Mouse (Mus musculus) myocyte (in vitro differentiated cells): Measurements from ENCODE around the gene Cbfb. TPM values are rescaled to one million over a fixed set of nuclear protein-coding genes. Genes with fewer than 3 reads are reported as not detected.

ENCODE experiments used
- H3K27me3 ChIP-seq: one replicate; pipeline ENCODE4 v1.6.1; 2011; ENCODE audit not compliant: control insufficient read depth, insufficient read depth, insufficient read length
- H3K36me3 ChIP-seq: one replicate; pipeline ENCODE4 v1.6.1; 2011; ENCODE audit not compliant: control insufficient read depth, insufficient read depth
- H3K4me2 ChIP-seq: one replicate; pipeline ENCODE4 v1.6.1; 2011; ENCODE audit warnings: low read depth, control low read depth
- H3K4me3 ChIP-seq: one replicate; pipeline ENCODE4 v1.5.1; 2011; ENCODE audit warnings: mild to moderate bottlenecking, control low read depth, moderate library complexity
- H3K79me2 ChIP-seq: one replicate; pipeline ENCODE4 v1.6.1; 2011; ENCODE audit not compliant: control insufficient read depth, insufficient read depth
- H3ac ChIP-seq: one replicate; pipeline ENCODE4 v1.6.1; 2011; ENCODE audit not compliant: control insufficient read depth, insufficient read length
- CEBPB ChIP-seq: IDR thresholded peaks from 2 replicates; pipeline ENCODE4 v1.6.1; 2011; ENCODE audit warnings: mild to moderate bottlenecking, moderate library complexity; ENCODE audit not compliant: poor library complexity, insufficient read depth, severe bottlenecking
- E2F4 ChIP-seq: IDR thresholded peaks from one replicate; pipeline ENCODE4 v1.6.1; 2011; ENCODE audit warnings: mild to moderate bottlenecking, control low read depth, moderate library complexity; ENCODE audit not compliant: insufficient read depth
- MAX ChIP-seq: IDR thresholded peaks from one replicate; pipeline ENCODE4 v1.6.1; 2011; ENCODE audit warnings: low read depth, mild to moderate bottlenecking, control low read depth
- MYOD1 ChIP-seq, 3 experiments: IDR thresholded peaks; one replicate each; pipeline ENCODE4 v1.6.1; 2011; ENCODE audit warnings: control low read depth in 2 of 3, low read depth in 2 of 3, mild to moderate bottlenecking in 2 of 3, moderate library complexity in 1 of 3; ENCODE audit not compliant: insufficient read length in 2 of 3, control insufficient read depth in 1 of 3
- MYOG ChIP-seq, 3 experiments: IDR thresholded peaks; one replicate each; pipeline ENCODE4 v1.6.1; 2011; ENCODE audit warnings: control low read depth in 2 of 3, low read depth in 2 of 3, mild to moderate bottlenecking in 2 of 3; ENCODE audit not compliant: insufficient read length in 2 of 3, control insufficient read depth in 1 of 3, insufficient read depth in 1 of 3
- POLR2A ChIP-seq: IDR thresholded peaks from one replicate; pipeline ENCODE4 v1.6.1; 2011; ENCODE audit warnings: low read depth, mild to moderate bottlenecking, control low read depth, moderate library complexity; ENCODE audit not compliant: insufficient read length
- POLR2AphosphoS2 ChIP-seq: IDR thresholded peaks from one replicate; pipeline ENCODE4 v1.6.1; 2011; ENCODE audit warnings: low read depth, control low read depth; ENCODE audit not compliant: insufficient read length
- REST ChIP-seq: IDR thresholded peaks from one replicate; pipeline ENCODE4 v1.6.1; 2011; ENCODE audit warnings: mild to moderate bottlenecking, control low read depth, moderate library complexity; ENCODE audit not compliant: insufficient read depth, insufficient read length
- SRF ChIP-seq: IDR thresholded peaks from one replicate; pipeline ENCODE4 v1.6.1; 2011; ENCODE audit warnings: low read depth; ENCODE audit not compliant: control insufficient read depth, insufficient read length
- TCF12 ChIP-seq: IDR thresholded peaks from one replicate; pipeline ENCODE4 v1.6.1; 2011; ENCODE audit warnings: mild to moderate bottlenecking, control low read depth; ENCODE audit not compliant: poor library complexity, insufficient read depth, severe bottlenecking
- TCF3 ChIP-seq: IDR thresholded peaks from one replicate; pipeline ENCODE4 v1.6.1; 2011; ENCODE audit warnings: low read depth, control low read depth; ENCODE audit not compliant: insufficient read length
- USF1 ChIP-seq: IDR thresholded peaks from one replicate; pipeline ENCODE4 v1.6.1; 2011; ENCODE audit warnings: low read depth, mild to moderate bottlenecking, control low read depth, moderate library complexity
- polyA plus RNA-seq: library from polyadenylated mRNA; unstranded; fragments of >200 nt; fragmentation: generic; extraction: Trizol; gene quantifications from one replicate; pipeline ENCODE4 v1.2.1, GENCODE M21; 2012; ENCODE audit warnings: missing spikeins

The Cbfb gene
- polyA plus RNA-seq, 1 experiment, result 38.1 TPM

GRCm38 (mm10) chr8:105264024-105264982 is 93.8 kb downstream of the Cbfb start, which contains the start of the genes Tradd and Fbxl8:
TSS of gene Tradd (minus strand) at chr8:105264609.
TSS of gene Fbxl8 (plus strand) at chr8:105264648.
- Histone ChIP-seq H3K79me2 (peaks cover 4% of the 10 kb centered on the region), H3K4me2 (peak within 1 kb of the TSS; percentile 72), H3K4me3 (peak within 1 kb of the TSS; percentile 62), H3K36me3 (no peaks in the 10 kb centered on the region), H3ac (peak within 1 kb of the TSS; percentile 19), H3K27me3 (no peaks in the 10 kb centered on the region)
- TF ChIP-seq USF1 (no peak), E2F4 (no peak), TCF3 (no peak), POLR2A (peak; percentile 86), CEBPB (no peak), SRF (no peak), MAX (no peak), MYOG (IDR thresholded peaks at IDR 0.05; ENCODE audit: control insufficient read depth in 1 of 3, insufficient read depth in 1 of 3, insufficient read length in 2 of 3, low read depth in 2 of 3) (peak in 1 of 3 experiments; percentile 1), MYOD1 (IDR thresholded peaks at IDR 0.05; ENCODE audit: control insufficient read depth in 1 of 3, insufficient read length in 2 of 3, low read depth in 2 of 3) (peak in 1 of 3 experiments; percentile 19), TCF12 (no peak), POLR2AphosphoS2 (peak; percentile 81), REST (no peak)

GRCm38 (mm10) chr8:105265128-105265527 is 94.7 kb downstream of the Cbfb start:
- Histone ChIP-seq H3K36me3 (no peaks in the 10 kb centered on the region), H3K79me2 (peaks cover 4% of the 10 kb centered on the region), H3K4me2 (peak overlapping the region; percentile 72), H3K4me3 (peak overlapping the region; percentile 62), H3K27me3 (no peaks in the 10 kb centered on the region), H3ac (peak overlapping the region; percentile 19)
- TF ChIP-seq POLR2A (peak; percentile 24), REST (no peak)

- TF ChIP-seq TCF3 (no peak), POLR2A (no peak), REST (no peak), TCF12 (no peak), MAX (no peak), MYOD1 (IDR thresholded peaks at IDR 0.05; ENCODE audit: control insufficient read depth in 1 of 3, insufficient read length in 2 of 3, low read depth in 2 of 3) (no peak), CEBPB (no peak), E2F4 (no peak), POLR2AphosphoS2 (no peak), MYOG (IDR thresholded peaks at IDR 0.05; ENCODE audit: control insufficient read depth in 1 of 3, insufficient read depth in 1 of 3, insufficient read length in 2 of 3, low read depth in 2 of 3) (no peak), SRF (no peak), USF1 (no peak)
- H3K4me3 ChIP-seq, result no peak overlapping the region
- no peaks in the 10 kb centered on the region for H3K27me3 ChIP-seq
- no peak overlapping the region for H3K4me2 ChIP-seq
- no peaks in the 10 kb centered on the region for H3K36me3 ChIP-seq
- peaks cover 4% of the 10 kb centered on the region for H3K79me2 ChIP-seq
- H3ac ChIP-seq, result no peak overlapping the region
Observed at GRCm38 (mm10) chr8:105266775-105267174, 96.3 kb downstream of the Cbfb start.

Other genes starting within 250 kb of the Cbfb start
- 0.02 TPM for gene Ces2e, start 244.4 kb upstream of the Cbfb start, polyA plus RNA-seq
- 0.02 TPM for gene Ces2f, start 223.3 kb upstream of the Cbfb start, polyA plus RNA-seq
- gene Ces2g, start 209.0 kb upstream of the Cbfb start, polyA plus RNA-seq, result 0.30 TPM
- not detected for gene Ces2h, start 169.8 kb upstream of the Cbfb start, polyA plus RNA-seq
- gene Ces3a, start 122.1 kb upstream of the Cbfb start, polyA plus RNA-seq, result not detected
- not detected for gene Ces3b, start 86.9 kb upstream of the Cbfb start, polyA plus RNA-seq
- gene Ces4a, start 38.9 kb upstream of the Cbfb start, polyA plus RNA-seq, result not detected
- gene D230025D16Rik, start 54.5 kb downstream of the Cbfb start, polyA plus RNA-seq, result 16.6 TPM
- 6.2 TPM for gene B3gnt9, start 84.5 kb downstream of the Cbfb start, polyA plus RNA-seq
- gene Tradd, start 93.9 kb downstream of the Cbfb start, polyA plus RNA-seq, result 27.0 TPM
- gene Fbxl8, start 94.0 kb downstream of the Cbfb start, polyA plus RNA-seq, result 10.5 TPM
- gene Hsf4, start 99.1 kb downstream of the Cbfb start, polyA plus RNA-seq, result 5.8 TPM
- 23.2 TPM for gene Nol3, start 105.5 kb downstream of the Cbfb start, polyA plus RNA-seq
- gene 4931428F04Rik, start 119.2 kb downstream of the Cbfb start, polyA plus RNA-seq, result 6.2 TPM
- 23.4 TPM for gene Exoc3l, start 125.4 kb downstream of the Cbfb start, polyA plus RNA-seq
- 59.7 TPM for gene E2f4, start 127.0 kb downstream of the Cbfb start, polyA plus RNA-seq
- 0.92 TPM for gene Elmo3, start 134.9 kb downstream of the Cbfb start, polyA plus RNA-seq
- gene Lrrc29, start 155.6 kb downstream of the Cbfb start, polyA plus RNA-seq, result 1.8 TPM
- 109 TPM for gene Tmem208, start 155.7 kb downstream of the Cbfb start, polyA plus RNA-seq
- gene Fhod1, start 177.3 kb downstream of the Cbfb start, polyA plus RNA-seq, result 19.0 TPM
- 6.2 TPM for gene Slc9a5, start 178.2 kb downstream of the Cbfb start, polyA plus RNA-seq
- gene Plekhg4, start 202.6 kb downstream of the Cbfb start, polyA plus RNA-seq, result 1.0 TPM
- not detected for gene Kctd19, start 242.8 kb downstream of the Cbfb start, polyA plus RNA-seq
- not detected for gene Lrrc36, start 242.9 kb downstream of the Cbfb start, polyA plus RNA-seq